Mouse (Mus musculus): Measurements from ENCODE around the gene Mrgpra2a. TPM values are rescaled to one million over a fixed set of nuclear protein-coding genes. Genes with fewer than 3 reads are reported as not detected.

Mrgpra2a gene
- total RNA-seq (2023; ENCODE audit: inconsistent age), result not detected in 4 replicates

GRCm38 (mm10) chr7:47452015-47452414 lies at the start of gene Mrgpra2a:
TSS of gene Mrgpra2a (minus strand) at chr7:47452139.

Other genes with a start within 250 kb of the Mrgpra2a start
- gene Mrgpra6, start 247.2 kb downstream of the Mrgpra2a start, total RNA-seq (2023; ENCODE audit: inconsistent age), result not detected in 4 replicates
- not detected in 4 replicates for gene Mrgpra9, start 199.3 kb downstream of the Mrgpra2a start, total RNA-seq (2023; ENCODE audit: inconsistent age)
- gene Mrgpra1, start 97.9 kb downstream of the Mrgpra2a start, total RNA-seq (2023; ENCODE audit: inconsistent age), result not detected in 4 replicates
- gene Mrgpra2b, start 76.7 kb upstream of the Mrgpra2a start, total RNA-seq (2023; ENCODE audit: inconsistent age), result not detected in 4 replicates
- gene Mrgpra3, start 149.2 kb upstream of the Mrgpra2a start, total RNA-seq (2023; ENCODE audit: inconsistent age), result not detected in 4 replicates

Measured in B cell, adult (primary cell).